Mouse (Mus musculus) limb, embryonic 12.5 days (tissue): ENCODE measurements around the gene 1700020D05Rik. TPM values are rescaled to one million over a fixed set of nuclear protein-coding genes. Genes with fewer than 3 reads are reported as not detected.

ENCODE experiments used
- ATAC-seq: fragments of 200-750 bp; cut with Nextera tagmentation; 2 replicates; pipeline ENCODE4 v1.8.0; 2017; ENCODE audit warnings: low read depth, moderate TSS enrichment; ENCODE audit not compliant: insufficient number of reproducible peaks, insufficient read depth, low FRiP score, low TSS enrichment
- H3K27ac ChIP-seq: fragments of 300-500 bp; sonication (generic); 2 replicates; pipeline ENCODE4 v1.5.1; 2016; ENCODE audit warnings: mild to moderate bottlenecking, moderate library complexity
- H3K27me3 ChIP-seq: fragments of 300-500 bp; sonication (generic); 2 replicates; pipeline ENCODE4 v1.6.1; 2016; ENCODE audit warnings: mild to moderate bottlenecking, moderate library complexity
- H3K36me3 ChIP-seq: fragments of 300-500 bp; sonication (generic); 2 replicates; pipeline ENCODE4 v1.6.1; 2016; ENCODE audit warnings: mild to moderate bottlenecking, moderate library complexity
- H3K4me1 ChIP-seq: fragments of 300-500 bp; sonication (generic); replicated peaks from 2 replicates; pipeline ENCODE4 v1.6.1; 2016
- H3K4me2 ChIP-seq: fragments of 300-500 bp; sonication (generic); 2 replicates; pipeline ENCODE4 v1.6.1; 2016; ENCODE audit warnings: mild to moderate bottlenecking, moderate library complexity
- H3K4me3 ChIP-seq: fragments of 300-500 bp; sonication (generic); replicated peaks from 2 replicates; pipeline ENCODE4 v1.5.1; 2016; ENCODE audit warnings: mild to moderate bottlenecking
- H3K9ac ChIP-seq: fragments of 300-500 bp; sonication (generic); replicated peaks from 2 replicates; pipeline ENCODE4 v1.6.1; 2016; ENCODE audit warnings: mild to moderate bottlenecking, moderate library complexity
- H3K9me3 ChIP-seq: fragments of 300-500 bp; sonication (generic); 2 replicates; pipeline ENCODE4 v1.6.1; 2016; ENCODE audit warnings: mild to moderate bottlenecking, moderate library complexity
- WGBS: fragments of 180-500 bp; shearing (Covaris S2); methylation state at CpG from one replicate; pipeline ENCODE4 v1.1.7; 2016; 5-methylcytosine and 5-hydroxymethylcytosine counted together
- polyA plus RNA-seq: library from polyadenylated mRNA; unstranded; fragments of >200 nt; fragmentation: Nextera tagmentation; extraction: Ambion mirVana; gene quantifications from 2 replicates; pipeline ENCODE4 v1.2.1, GENCODE M21; 2016

The 1700020D05Rik gene
- polyA plus RNA-seq, 1 experiment from 2014 or later = 0.20 TPM

DNA sequence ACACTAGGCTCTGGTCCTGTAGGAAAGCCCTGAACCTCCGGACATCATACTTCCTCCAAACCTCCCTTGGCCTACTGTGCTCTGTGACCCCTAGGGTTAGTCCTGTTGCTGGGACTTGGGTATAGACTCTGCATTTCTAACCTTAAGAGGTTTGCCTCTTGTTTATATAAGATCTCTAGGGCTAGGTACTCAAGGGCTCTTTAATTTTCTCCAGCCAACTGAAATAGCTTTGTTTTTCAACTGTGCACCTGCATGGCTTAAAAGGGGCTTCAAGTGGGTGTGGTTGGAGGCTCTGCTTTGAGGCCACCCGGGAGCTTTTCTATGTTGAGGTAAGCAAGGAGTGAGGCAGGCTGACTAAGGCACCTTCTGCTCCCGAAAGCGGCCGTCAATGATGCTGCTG lies 19.1 kb downstream of the 1700020D05Rik start:
- peaks cover 72% of the 10 kb centered on the region for H3K36me3 ChIP-seq

DNA sequence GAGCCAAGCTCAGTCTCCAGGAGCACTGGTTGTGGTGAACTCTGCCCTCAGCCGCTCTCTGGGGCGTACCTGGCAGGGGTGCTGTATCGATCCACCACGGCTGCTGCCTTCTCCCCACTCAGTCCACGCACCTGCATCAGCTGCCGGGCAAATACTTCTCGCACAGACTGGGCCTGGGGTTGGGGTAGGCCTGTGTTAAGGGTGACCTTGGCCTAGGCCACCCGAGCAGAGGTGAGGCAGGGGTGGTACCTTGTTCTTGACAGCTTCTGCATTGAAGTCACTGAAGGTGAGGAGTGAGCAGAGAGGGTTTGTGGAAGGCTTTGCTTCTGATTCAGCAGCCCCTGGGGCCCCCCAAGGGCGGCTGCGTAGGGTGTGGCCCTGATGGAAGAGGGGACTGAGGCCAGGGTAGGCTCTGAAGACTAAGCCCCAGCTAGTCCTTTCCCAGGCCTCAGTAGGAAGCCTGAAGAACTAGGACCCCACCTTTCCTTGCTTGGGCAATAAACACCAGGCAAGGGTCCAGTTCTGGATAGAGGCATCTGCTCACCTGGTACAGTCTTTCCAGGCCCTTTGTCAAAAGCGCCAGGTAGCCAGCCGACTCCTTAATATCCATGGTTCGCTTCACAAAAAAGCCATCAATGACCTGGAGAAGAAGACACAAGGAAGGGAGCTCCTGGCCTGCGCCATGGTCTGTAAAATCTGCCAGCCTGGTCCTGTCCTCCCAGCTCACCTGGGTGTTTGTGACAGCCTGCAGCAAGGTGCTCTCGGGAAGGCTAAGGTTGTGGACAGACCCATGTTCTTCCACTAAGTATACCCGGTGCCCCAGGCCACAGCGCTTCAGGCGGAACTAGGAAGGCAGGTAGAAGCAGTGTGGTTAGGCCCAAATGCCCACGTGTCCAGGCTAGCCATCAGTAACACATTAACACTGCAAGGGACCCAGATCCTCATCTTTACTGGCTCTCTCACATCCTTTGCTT lies 19.9 kb downstream of the 1700020D05Rik start:
- H3K27ac ChIP-seq = no peak overlapping the region
- ATAC-seq = no peak
- 92% methylated on average over 19 of the region's 19 CpGs for WGBS
- no peak overlapping the region for H3K4me3 ChIP-seq
- peaks cover 81% of the 10 kb centered on the region for H3K36me3 ChIP-seq
- H3K27me3 ChIP-seq = no peaks in the 10 kb centered on the region
- no peak overlapping the region for H3K9ac ChIP-seq
- H3K4me1 ChIP-seq = peaks cover 16% of the 10 kb centered on the region
- no peaks in the 10 kb centered on the region for H3K9me3 ChIP-seq
- H3K4me2 ChIP-seq = no peak overlapping the region

More for the DNA sequence above, 19.1 kb downstream of the 1700020D05Rik start:
- no peak overlapping the region for H3K4me2 ChIP-seq
- H3K27ac ChIP-seq = no peak overlapping the region
- H3K9me3 ChIP-seq = no peaks in the 10 kb centered on the region
- ATAC-seq = no peak
- H3K27me3 ChIP-seq = no peaks in the 10 kb centered on the region
- H3K4me1 ChIP-seq = peaks cover 16% of the 10 kb centered on the region
- WGBS = 82% methylated on average over 5 of the region's 5 CpGs
- H3K4me3 ChIP-seq = no peak overlapping the region
- no peak overlapping the region for H3K9ac ChIP-seq

GRCm38 (mm10) chr19:5481398-5481797 lies 22.2 kb downstream of the 1700020D05Rik start:
- H3K9ac ChIP-seq = no peak overlapping the region
- H3K9me3 ChIP-seq = no peaks in the 10 kb centered on the region
- no peak overlapping the region for H3K27ac ChIP-seq
- no peak overlapping the region for H3K4me2 ChIP-seq
- no peak for ATAC-seq
- WGBS = 89% methylated on average over 10 of the region's 10 CpGs
- H3K27me3 ChIP-seq = no peaks in the 10 kb centered on the region
- H3K4me3 ChIP-seq = no peak overlapping the region
- H3K4me1 ChIP-seq = peaks cover 7% of the 10 kb centered on the region; the same call in 1 of the 2 replicates
- peaks cover 98% of the 10 kb centered on the region for H3K36me3 ChIP-seq

- peaks cover 90% of the 10 kb centered on the region for H3K36me3 ChIP-seq
- no peak overlapping the region for H3K4me2 ChIP-seq
- no peaks in the 10 kb centered on the region for H3K27me3 ChIP-seq
- H3K9ac ChIP-seq = no peak overlapping the region
- H3K27ac ChIP-seq = no peak overlapping the region
- WGBS = 88% methylated on average over 10 of the region's 10 CpGs
- peaks cover 16% of the 10 kb centered on the region for H3K4me1 ChIP-seq
- H3K9me3 ChIP-seq = no peaks in the 10 kb centered on the region
- no peak overlapping the region for H3K4me3 ChIP-seq
- no peak for ATAC-seq
These were observed 23.6 kb downstream of the 1700020D05Rik start for GRCm38 (mm10) chr19:5480016-5480415.

GRCm38 (mm10) chr19:5477668-5478300 lies 25.8 kb downstream of the 1700020D05Rik start:
- H3K4me1 ChIP-seq = peaks cover 25% of the 10 kb centered on the region
- 93% methylated on average over 18 of the region's 18 CpGs for whole genome bisulfite sequencing

DNA sequence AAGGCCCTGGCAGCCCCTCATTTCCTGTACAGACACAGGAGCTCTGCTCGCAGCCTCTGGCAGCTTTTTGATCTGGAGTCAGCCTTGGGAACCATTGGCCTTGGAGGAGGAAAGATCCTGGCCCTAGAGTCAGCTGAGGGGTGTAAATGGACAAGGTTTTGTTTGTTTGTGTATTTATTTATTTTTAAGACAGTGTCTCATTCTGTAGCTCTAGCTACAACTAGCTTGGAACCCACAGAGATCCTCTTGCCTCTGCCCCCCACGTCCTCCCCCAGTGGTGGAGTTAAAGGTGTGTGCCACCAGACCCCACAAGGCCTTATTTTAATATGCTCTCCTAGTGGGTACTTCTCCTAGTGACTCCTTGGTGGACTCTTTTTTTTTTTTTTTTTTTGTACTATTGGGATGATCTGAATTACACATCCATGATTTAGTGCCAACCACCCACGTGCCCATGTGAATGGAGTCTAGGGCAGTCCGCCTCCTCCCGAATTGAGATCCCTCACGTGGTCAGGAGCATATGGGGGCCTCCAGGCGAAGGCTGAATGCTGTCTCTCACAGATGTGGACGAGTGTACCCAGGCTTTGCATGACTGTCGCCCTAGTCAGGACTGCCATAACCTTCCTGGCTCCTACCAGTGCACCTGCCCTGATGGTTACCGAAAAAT lies 26.5 kb downstream of the 1700020D05Rik start:
- no peak overlapping the region for H3K4me3 ChIP-seq
- H3K9ac ChIP-seq = no peak overlapping the region
- no peaks in the 10 kb centered on the region for H3K27me3 ChIP-seq
- H3K9me3 ChIP-seq = 0 out of 2 replicates have a peak, but pooled peaks cover 3% of the 10 kb centered on the region
- H3K4me1 ChIP-seq = peaks cover 25% of the 10 kb centered on the region
- no peak for ATAC-seq
- WGBS = 85% methylated on average over 10 of the region's 10 CpGs
- peaks cover 61% of the 10 kb centered on the region for H3K36me3 ChIP-seq
- no peak overlapping the region for H3K27ac ChIP-seq
- no peak overlapping the region for H3K4me2 ChIP-seq

More at GRCm38 (mm10) chr19:5477668-5478300, 25.8 kb downstream of the 1700020D05Rik start:
- H3K9me3 ChIP-seq = 0 out of 2 replicates have a peak, but pooled peaks cover 3% of the 10 kb centered on the region
- no peak for ATAC-seq
- H3K9ac ChIP-seq = no peak overlapping the region
- H3K27ac ChIP-seq = no peak overlapping the region
- no peak overlapping the region for H3K4me2 ChIP-seq
- no peaks in the 10 kb centered on the region for H3K27me3 ChIP-seq
- H3K36me3 ChIP-seq = peaks cover 67% of the 10 kb centered on the region
- H3K4me3 ChIP-seq = no peak overlapping the region

DNA sequence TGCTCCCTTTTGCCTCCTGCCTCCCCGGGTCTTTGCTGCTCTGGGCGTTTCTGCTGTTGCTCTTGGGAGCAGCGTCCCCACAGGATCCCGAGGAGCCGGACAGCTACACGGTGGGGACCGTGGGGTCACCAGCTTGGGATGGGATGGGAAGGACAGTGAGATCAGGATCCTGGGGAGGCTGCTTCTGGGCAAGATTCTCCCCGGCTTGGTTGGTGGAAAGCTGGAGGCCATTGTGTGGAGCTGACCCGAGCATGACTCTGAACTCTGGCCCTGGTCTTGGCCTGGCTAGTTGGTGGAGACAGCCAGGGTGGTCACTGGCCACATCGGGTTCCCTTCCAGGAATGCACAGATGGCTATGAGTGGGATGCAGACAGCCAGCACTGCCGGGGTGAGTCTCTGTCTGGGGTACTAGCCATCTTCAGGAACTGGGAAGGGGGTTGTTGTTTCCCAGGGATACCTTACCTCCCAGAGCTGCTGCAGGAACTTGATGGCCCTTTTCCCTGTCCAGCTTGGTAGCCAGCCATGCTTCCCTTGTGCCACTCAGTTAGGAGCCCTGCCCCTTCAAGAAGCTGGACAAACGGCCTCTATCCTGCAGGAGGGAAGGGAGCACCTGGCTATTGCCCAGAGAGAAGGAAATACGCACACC lies 28.4 kb downstream of the 1700020D05Rik start:
- Histone ChIP-seq H3K4me2 (peak overlapping the region; percentile 79), H3K27me3 (no peaks in the 10 kb centered on the region), H3K9me3 (0 out of 2 replicates have a peak, but pooled peaks cover 3% of the 10 kb centered on the region), H3K27ac (peak overlapping the region; percentile 94), H3K4me1 (peaks cover 25% of the 10 kb centered on the region), H3K4me3 (peak overlapping the region; percentile 76), H3K9ac (peak overlapping the region; percentile 93), H3K36me3 (peaks cover 41% of the 10 kb centered on the region)
- peak; percentile 18 for ATAC-seq
- 15% methylated on average over 13 of the region's 13 CpGs for WGBS

GRCm38 (mm10) chr19:5474281-5475068 lies 29.1 kb downstream of the 1700020D05Rik start:
- under 1% methylated on average over 66 of the region's 68 CpGs for WGBS
- Histone ChIP-seq H3K27me3 (no peaks in the 10 kb centered on the region), H3K9ac (peak overlapping the region; percentile 93), H3K4me3 (peak overlapping the region; percentile 76), H3K4me2 (peak overlapping the region; percentile 79), H3K9me3 (0 out of 2 replicates have a peak, but pooled peaks cover 3% of the 10 kb centered on the region), H3K4me1 (peaks cover 25% of the 10 kb centered on the region), H3K36me3 (peaks cover 34% of the 10 kb centered on the region), H3K27ac (peak overlapping the region; percentile 94)
- ATAC-seq = peak; percentile 43

GRCm38 (mm10) chr19:5473720-5474119 lies 29.9 kb downstream of the 1700020D05Rik start, which contains the start of gene Efemp2:
Gene Efemp2, plus strand, starts transcription at chr19:5473954.
- peaks cover 27% of the 10 kb centered on the region for H3K36me3 ChIP-seq
- peak within 1 kb of the TSS; percentile 76 for H3K4me3 ChIP-seq
- no peaks in the 10 kb centered on the region for H3K27me3 ChIP-seq
- H3K4me2 ChIP-seq = peak within 1 kb of the TSS; percentile 79
- 1% methylated on average over 22 of the region's 22 CpGs for WGBS
- H3K4me1 ChIP-seq = peaks cover 25% of the 10 kb centered on the region
- 0 out of 2 replicates have a peak, but pooled peaks cover 3% of the 10 kb centered on the region for H3K9me3 ChIP-seq
- peak within 1 kb of the TSS; percentile 93 for H3K9ac ChIP-seq
- peak; percentile 32 for ATAC-seq
- peak within 1 kb of the TSS; percentile 94 for H3K27ac ChIP-seq

DNA sequence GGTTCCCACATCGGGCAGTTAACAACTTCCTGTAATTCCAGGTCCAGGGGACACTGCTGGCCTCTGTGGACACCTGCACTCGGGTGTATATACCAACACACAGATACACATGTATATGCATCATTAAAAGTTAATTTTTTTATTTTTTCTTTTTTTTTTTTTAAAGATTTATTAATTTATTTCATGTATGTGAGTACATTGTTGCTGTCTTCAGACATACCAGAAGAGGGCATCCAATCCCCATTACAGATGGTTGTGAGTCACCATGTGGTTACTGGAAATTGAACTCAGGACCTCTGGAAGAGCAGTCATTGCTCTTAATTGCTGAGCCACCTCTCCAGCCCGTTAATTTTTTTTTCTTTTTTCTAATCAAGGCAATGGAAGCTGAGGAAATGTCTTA lies 30.7 kb downstream of the 1700020D05Rik start:
- 85% methylated on average over 3 of the region's 3 CpGs for WGBS
- Histone ChIP-seq H3K4me1 (peaks cover 25% of the 10 kb centered on the region), H3K36me3 (peaks cover 20% of the 10 kb centered on the region), H3K9ac (no peak overlapping the region), H3K4me3 (peak overlapping the region; percentile 76; the same call in 1 of the 2 replicates), H3K4me2 (0 out of 2 replicates have a peak overlapping the region, but pooled peaks have one; percentile 79), H3K27me3 (no peaks in the 10 kb centered on the region), H3K27ac (peak overlapping the region; percentile 94; the same call in 1 of the 2 replicates), H3K9me3 (0 out of 2 replicates have a peak, but pooled peaks cover 3% of the 10 kb centered on the region)
- ATAC-seq = no peak
